Mouse (Mus musculus): ENCODE results near the gene Uqcc2. TPM values are rescaled to one million over a fixed set of nuclear protein-coding genes. Genes with fewer than 3 reads are reported as not detected.

Uqcc2 gene
- polyA plus RNA-seq, 1 experiment from 2014 or later = 332 TPM

DNA sequence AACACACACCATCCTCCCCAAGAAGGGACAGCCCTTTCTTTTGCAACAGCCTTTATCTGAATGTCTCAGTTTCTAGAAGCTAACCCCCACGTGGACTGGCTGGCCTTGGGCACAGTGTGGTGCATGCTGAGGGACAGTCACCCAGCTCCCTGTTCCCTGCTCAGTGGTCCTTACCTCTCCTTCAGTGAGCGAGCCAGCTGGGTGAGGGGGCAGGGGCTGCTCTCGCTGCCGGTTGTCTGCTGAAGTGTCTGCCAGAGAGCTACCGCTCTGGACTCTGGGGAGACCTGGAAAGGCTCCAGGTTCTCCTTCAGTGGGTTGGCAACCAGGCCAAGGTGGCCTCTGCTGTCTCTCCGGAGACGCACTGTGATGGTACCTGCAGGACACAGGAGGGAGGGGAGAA is 17.2 kb upstream of the Uqcc2 start:
- no peak for DNase-seq (ENCODE audit: low spot score, missing footprints)
- Histone ChIP-seq H3K9ac (ENCODE audit: low read length) (no peak overlapping the region), H3K4me1 (ENCODE audit: control insufficient read depth, insufficient read depth, low read length) (peaks cover 4% of the 10 kb centered on the region), H3K27ac (ENCODE audit: low read depth, low read length) (no peak overlapping the region), H3K4me3 (ENCODE audit: low read depth, low read length) (no peak overlapping the region), H3K27me3 (ENCODE audit: control insufficient read depth, insufficient read depth, low read length) (no peaks in the 10 kb centered on the region), H3K36me3 (ENCODE audit: control insufficient read depth, insufficient read depth, low read length) (no peaks in the 10 kb centered on the region), H3K9me3 (ENCODE audit: control insufficient read depth, low read length) (no peaks in the 10 kb centered on the region), H3K4me2 (no peak overlapping the region)
- ATAC-seq (ENCODE audit: low FRiP score) = no peak
- 80% methylated on average over 7 of the region's 7 CpGs for WGBS

DNA sequence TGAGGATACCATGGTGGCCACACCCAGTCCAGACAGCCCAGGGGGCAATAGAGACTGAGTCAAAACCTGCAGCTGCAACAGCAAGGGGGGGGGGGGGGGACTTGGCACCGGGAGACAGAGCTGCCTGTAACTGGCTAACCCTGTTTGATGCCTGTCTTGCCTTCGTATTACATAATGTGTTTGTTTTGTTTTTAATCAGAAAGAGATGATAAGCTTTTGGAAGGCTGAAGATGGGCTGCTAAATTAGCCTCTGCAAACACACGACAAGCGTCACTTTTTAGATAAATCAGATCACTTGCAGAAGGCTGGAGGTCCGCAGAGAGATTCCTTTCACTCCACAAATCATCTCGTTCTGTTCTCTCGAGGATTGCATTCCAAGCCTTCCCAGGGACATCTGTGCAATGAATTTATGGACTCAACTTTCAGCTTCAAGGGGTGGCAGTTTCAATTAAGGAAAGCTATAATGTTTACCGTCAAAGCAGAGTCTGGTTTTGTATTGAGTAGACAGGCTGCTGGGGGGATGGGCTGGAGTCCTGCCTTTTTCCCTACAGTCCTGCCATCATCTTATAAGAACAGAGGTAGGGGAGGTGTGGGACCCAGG is 12.7 kb upstream of the Uqcc2 start:
- Histone ChIP-seq H3K9ac (ENCODE audit: low read length) (no peak overlapping the region), H3K4me2 (no peak overlapping the region), H3K4me1 (ENCODE audit: control insufficient read depth, insufficient read depth, low read length) (no peaks in the 10 kb centered on the region; the same call in 1 of the 2 replicates), H3K4me3 (ENCODE audit: low read depth, low read length) (no peak overlapping the region), H3K27me3 (ENCODE audit: control insufficient read depth, insufficient read depth, low read length) (no peaks in the 10 kb centered on the region), H3K36me3 (ENCODE audit: control insufficient read depth, insufficient read depth, low read length) (no peaks in the 10 kb centered on the region), H3K9me3 (ENCODE audit: control insufficient read depth, low read length) (no peaks in the 10 kb centered on the region), H3K27ac (ENCODE audit: low read depth, low read length) (no peak overlapping the region)
- ATAC-seq (ENCODE audit: low FRiP score) = no peak
- no peak for DNase-seq (ENCODE audit: low spot score, missing footprints)
- WGBS = 47% methylated on average over 7 of the region's 8 CpGs

DNA sequence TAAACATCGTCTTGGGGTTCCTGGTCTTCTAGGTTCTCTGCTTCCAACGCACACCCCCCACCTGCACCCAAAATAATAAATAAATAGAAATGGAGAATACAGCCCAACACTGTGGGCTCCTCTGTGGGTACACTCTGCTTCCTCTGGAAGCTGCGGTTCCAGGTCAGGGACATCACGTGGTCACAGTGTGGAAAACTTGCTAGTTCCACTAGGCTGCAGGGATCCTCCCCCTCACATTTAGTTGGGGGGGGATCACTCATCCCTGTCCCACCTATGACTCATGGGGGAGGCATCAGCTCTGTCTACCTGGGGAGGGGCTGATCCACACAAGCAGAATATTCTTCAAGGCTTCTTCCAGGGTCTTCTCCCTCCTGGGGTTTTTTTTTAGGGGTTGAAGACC is 10.4 kb upstream of the Uqcc2 start:
- Histone ChIP-seq H3K4me1 (ENCODE audit: control insufficient read depth, insufficient read depth, low read length) (peaks cover 2% of the 10 kb centered on the region; the same call in 1 of the 2 replicates), H3K27ac (ENCODE audit: low read depth, low read length) (no peak overlapping the region), H3K36me3 (ENCODE audit: control insufficient read depth, insufficient read depth, low read length) (no peaks in the 10 kb centered on the region), H3K4me3 (ENCODE audit: low read depth, low read length) (no peak overlapping the region), H3K9me3 (ENCODE audit: control insufficient read depth, low read length) (no peaks in the 10 kb centered on the region), H3K4me2 (no peak overlapping the region), H3K9ac (ENCODE audit: low read length) (no peak overlapping the region), H3K27me3 (ENCODE audit: control insufficient read depth, insufficient read depth, low read length) (no peaks in the 10 kb centered on the region)
- 74% methylated on average over 4 of the region's 4 CpGs for WGBS
- no peak for ATAC-seq (ENCODE audit: low FRiP score)
- no peak for DNase-seq (ENCODE audit: low spot score, missing footprints)

DNA sequence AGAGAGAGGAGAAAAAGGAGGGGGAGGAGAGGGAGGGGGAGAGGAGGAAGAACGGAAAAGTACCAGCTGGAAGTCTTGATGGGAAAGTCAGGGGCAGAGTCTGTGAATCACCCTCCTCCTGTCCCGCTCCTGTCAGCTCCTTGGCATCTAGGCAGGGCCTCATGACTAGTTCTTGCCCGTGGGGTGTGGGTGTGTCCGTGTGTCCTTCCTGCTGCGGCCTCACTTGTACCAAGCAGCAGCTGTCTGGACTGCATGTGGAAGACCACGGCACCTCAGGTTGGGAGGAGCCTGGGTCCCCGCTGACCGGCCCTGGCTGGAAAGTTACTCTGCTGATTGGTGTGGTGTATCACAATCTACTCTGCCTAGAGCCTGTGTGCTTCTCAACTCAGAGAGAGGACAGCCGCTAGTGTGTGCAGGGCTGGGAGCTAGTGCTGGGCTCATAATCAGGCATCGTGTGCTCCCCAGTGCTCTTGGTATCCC is 8.3 kb upstream of the Uqcc2 start:
- no peaks in the 10 kb centered on the region for H3K27me3 ChIP-seq (ENCODE audit: control insufficient read depth, insufficient read depth, low read length)
- ATAC-seq (ENCODE audit: low FRiP score) (no peak), DNase-seq (ENCODE audit: low spot score, missing footprints) (no peak)
- H3K4me3 ChIP-seq (ENCODE audit: low read depth, low read length) = no peak overlapping the region
- H3K9me3 ChIP-seq (ENCODE audit: control insufficient read depth, low read length) = no peaks in the 10 kb centered on the region
- H3K4me1 ChIP-seq (ENCODE audit: control insufficient read depth, insufficient read depth, low read length) = peaks cover 2% of the 10 kb centered on the region; the same call in 1 of the 2 replicates
- no peak overlapping the region for H3K27ac ChIP-seq (ENCODE audit: low read depth, low read length)
- no peaks in the 10 kb centered on the region for H3K36me3 ChIP-seq (ENCODE audit: control insufficient read depth, insufficient read depth, low read length)
- H3K4me2 ChIP-seq = no peak overlapping the region
- no peak overlapping the region for H3K9ac ChIP-seq (ENCODE audit: low read length)
- 70% methylated on average over 10 of the region's 10 CpGs for WGBS

DNA sequence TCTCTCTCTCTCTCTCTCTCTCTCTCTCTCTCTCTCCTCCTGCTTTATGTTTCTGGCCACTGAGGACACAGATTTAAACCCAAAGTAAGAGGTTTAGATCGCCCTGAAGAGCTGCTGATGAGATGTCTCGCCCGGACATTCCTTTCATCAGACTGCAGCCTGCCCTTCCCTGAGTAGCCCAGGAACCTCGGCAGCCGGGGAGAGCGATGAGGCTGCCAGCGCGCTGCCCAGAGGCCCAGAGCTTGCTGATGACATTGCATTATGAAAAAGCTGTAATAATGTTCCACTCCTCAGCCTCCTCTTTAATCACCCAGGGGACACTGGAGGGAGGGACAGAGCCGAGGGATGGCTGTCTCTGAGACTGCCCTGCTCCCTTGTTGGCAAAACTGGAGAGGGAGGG is 6.5 kb upstream of the Uqcc2 start:
- Histone ChIP-seq H3K27ac (ENCODE audit: low read depth, low read length) (no peak overlapping the region), H3K4me3 (ENCODE audit: low read depth, low read length) (no peak overlapping the region), H3K9ac (ENCODE audit: low read length) (no peak overlapping the region), H3K4me2 (no peak overlapping the region), H3K4me1 (ENCODE audit: control insufficient read depth, insufficient read depth, low read length) (peaks cover 2% of the 10 kb centered on the region; the same call in 1 of the 2 replicates), H3K36me3 (ENCODE audit: control insufficient read depth, insufficient read depth, low read length) (no peaks in the 10 kb centered on the region), H3K9me3 (ENCODE audit: control insufficient read depth, low read length) (no peaks in the 10 kb centered on the region), H3K27me3 (ENCODE audit: control insufficient read depth, insufficient read depth, low read length) (no peaks in the 10 kb centered on the region)
- no peak for ATAC-seq (ENCODE audit: low FRiP score)
- WGBS = 68% methylated on average over 9 of the region's 9 CpGs
- DNase-seq (ENCODE audit: low spot score, missing footprints) = no peak

DNA sequence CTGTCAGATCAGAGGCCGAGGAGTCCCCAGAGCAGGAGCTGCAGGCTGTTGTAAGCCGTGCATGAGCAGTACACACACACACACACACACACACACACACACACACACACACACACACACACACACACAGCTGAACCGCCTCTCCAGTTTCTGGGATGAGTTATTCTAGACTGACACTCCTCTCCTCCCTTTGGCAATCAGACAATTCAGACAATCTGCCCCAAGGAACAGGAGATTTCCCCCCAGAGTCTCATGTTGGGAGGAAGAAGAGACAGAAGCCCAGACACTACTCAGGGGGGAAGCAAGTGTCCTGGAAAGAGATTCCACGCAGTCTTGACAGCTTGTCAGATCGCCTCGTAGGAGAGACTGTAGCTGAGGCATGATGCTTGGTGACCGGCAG is 5.6 kb upstream of the Uqcc2 start:
- WGBS = 63% methylated on average over 7 of the region's 7 CpGs
- DNase-seq (ENCODE audit: low spot score, missing footprints) (no peak), ATAC-seq (ENCODE audit: low FRiP score) (no peak)
- Histone ChIP-seq H3K4me1 (ENCODE audit: control insufficient read depth, insufficient read depth, low read length) (peaks cover 2% of the 10 kb centered on the region; the same call in 1 of the 2 replicates), H3K9me3 (ENCODE audit: control insufficient read depth, low read length) (no peaks in the 10 kb centered on the region), H3K4me2 (no peak overlapping the region), H3K9ac (ENCODE audit: low read length) (0 out of 2 replicates have a peak overlapping the region, but pooled peaks have one; percentile 10), H3K4me3 (ENCODE audit: low read depth, low read length) (no peak overlapping the region), H3K36me3 (ENCODE audit: control insufficient read depth, insufficient read depth, low read length) (no peaks in the 10 kb centered on the region), H3K27me3 (ENCODE audit: control insufficient read depth, insufficient read depth, low read length) (no peaks in the 10 kb centered on the region), H3K27ac (ENCODE audit: low read depth, low read length) (no peak overlapping the region)

DNA sequence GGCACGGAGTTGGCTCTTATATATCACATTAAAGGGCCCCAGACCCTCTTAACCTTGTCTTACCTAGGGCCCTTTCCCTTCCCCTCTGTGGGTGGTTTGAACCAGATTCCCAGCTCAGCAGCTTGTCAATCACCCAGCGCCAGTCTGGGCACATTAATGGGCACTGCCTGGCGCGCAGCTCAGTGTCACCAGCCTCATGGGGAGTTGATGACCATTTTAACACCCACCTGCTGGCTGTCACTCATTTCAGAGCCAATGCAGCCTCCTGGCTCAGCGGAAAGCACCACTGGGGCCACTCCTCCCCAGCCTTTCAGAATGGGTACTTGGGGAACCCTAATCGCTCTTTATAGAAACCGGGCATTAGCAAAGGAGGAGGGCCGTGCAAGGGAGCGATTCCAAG is 4.7 kb upstream of the Uqcc2 start:
- Histone ChIP-seq H3K27ac (ENCODE audit: low read depth, low read length) (no peak overlapping the region), H3K9me3 (ENCODE audit: control insufficient read depth, low read length) (no peaks in the 10 kb centered on the region), H3K4me2 (no peak overlapping the region), H3K4me1 (ENCODE audit: control insufficient read depth, insufficient read depth, low read length) (peaks cover 2% of the 10 kb centered on the region; the same call in 1 of the 2 replicates), H3K9ac (ENCODE audit: low read length) (no peak overlapping the region), H3K4me3 (ENCODE audit: low read depth, low read length) (no peak overlapping the region), H3K36me3 (ENCODE audit: control insufficient read depth, insufficient read depth, low read length) (no peaks in the 10 kb centered on the region), H3K27me3 (ENCODE audit: control insufficient read depth, insufficient read depth, low read length) (no peaks in the 10 kb centered on the region)
- no peak for ATAC-seq (ENCODE audit: low FRiP score)
- DNase-seq (ENCODE audit: low spot score, missing footprints) = no peak
- 78% methylated on average over 9 of the region's 9 CpGs for WGBS

DNA sequence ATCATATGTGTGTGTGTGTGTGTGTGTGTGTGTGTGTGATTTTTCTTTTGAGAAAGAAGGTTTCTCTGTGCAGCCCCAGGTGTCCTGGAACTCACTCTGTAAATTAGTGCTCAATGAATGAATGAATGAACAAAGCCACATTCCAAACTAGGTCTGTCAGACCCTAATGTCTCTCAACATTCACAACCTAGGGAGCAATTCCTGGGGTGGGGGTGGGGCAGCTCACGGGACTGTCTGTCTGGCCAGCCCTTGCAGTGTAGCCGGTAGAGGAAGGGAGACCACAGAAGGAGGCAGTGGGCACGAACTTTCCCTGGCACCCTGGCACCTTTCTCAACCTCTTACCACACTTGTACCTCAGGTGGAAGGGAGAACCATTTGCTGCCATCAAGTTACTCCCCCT is 999 bp upstream of the Uqcc2 start:
- H3K4me2 ChIP-seq = no peak overlapping the region
- no peaks in the 10 kb centered on the region for H3K9me3 ChIP-seq (ENCODE audit: control insufficient read depth, low read length)
- H3K4me1 ChIP-seq (ENCODE audit: control insufficient read depth, insufficient read depth, low read length) = peaks cover 18% of the 10 kb centered on the region
- DNase-seq (ENCODE audit: low spot score, missing footprints) (no peak), ATAC-seq (ENCODE audit: low FRiP score) (no peak)
- no peaks in the 10 kb centered on the region for H3K27me3 ChIP-seq (ENCODE audit: control insufficient read depth, insufficient read depth, low read length)
- no peak overlapping the region for H3K9ac ChIP-seq (ENCODE audit: low read length)
- no peak overlapping the region for H3K27ac ChIP-seq (ENCODE audit: low read depth, low read length)
- no peaks in the 10 kb centered on the region for H3K36me3 ChIP-seq (ENCODE audit: control insufficient read depth, insufficient read depth, low read length)
- H3K4me3 ChIP-seq (ENCODE audit: low read depth, low read length) = no peak overlapping the region
- 41% methylated on average over 3 of the region's 3 CpGs for WGBS

DNA sequence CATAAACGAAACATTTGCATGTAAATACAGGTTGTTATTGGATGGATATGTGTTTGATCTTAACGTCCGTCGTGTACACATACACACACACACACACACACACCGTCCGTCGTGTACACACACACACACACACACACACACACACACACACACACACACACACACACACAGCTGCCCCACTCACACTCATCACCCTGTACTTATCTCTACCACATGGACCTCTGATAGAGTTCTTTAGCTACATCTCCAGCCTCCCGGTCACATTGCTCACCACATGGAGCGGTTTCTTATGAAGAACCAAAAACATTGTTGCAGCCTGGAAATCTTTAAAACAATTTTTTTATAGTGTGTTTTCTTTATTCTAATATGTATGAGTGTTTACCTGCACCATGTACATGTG is 471 bp upstream of the Uqcc2 start:
- Histone ChIP-seq H3K36me3 (ENCODE audit: control insufficient read depth, insufficient read depth, low read length) (no peaks in the 10 kb centered on the region), H3K4me3 (ENCODE audit: low read depth, low read length) (peak overlapping the region; percentile 71), H3K27ac (ENCODE audit: low read depth, low read length) (no peak overlapping the region), H3K9ac (ENCODE audit: low read length) (peak overlapping the region; percentile 77), H3K4me1 (ENCODE audit: control insufficient read depth, insufficient read depth, low read length) (peaks cover 16% of the 10 kb centered on the region), H3K27me3 (ENCODE audit: control insufficient read depth, insufficient read depth, low read length) (no peaks in the 10 kb centered on the region), H3K9me3 (ENCODE audit: control insufficient read depth, low read length) (no peaks in the 10 kb centered on the region), H3K4me2 (peak overlapping the region; percentile 44)
- WGBS = 37% methylated on average over 9 of the region's 9 CpGs
- ATAC-seq (ENCODE audit: low FRiP score) (peak; percentile 45; the same call in 1 of the 2 replicates), DNase-seq (ENCODE audit: low spot score, missing footprints) (no peak)

Data from midbrain, embryonic 11.5 days (tissue).